Mouse (Mus musculus): Measurements from ENCODE around the gene Slc22a3.

- TF ChIP-seq CTCF (IDR thresholded peaks at IDR 0.05; ENCODE audit: borderline replicate concordance, control insufficient read depth, extremely low read depth, insufficient read depth, low read length, poor library complexity) = no peak
- no peak for TF ChIP-seq POLR2A (IDR thresholded peaks at IDR 0.05; ENCODE audit: control insufficient read depth, extremely low read depth, insufficient read depth, low read length, poor library complexity)
Observed at GRCm38 (mm10) chr17:12508376-12508775, 872 bp upstream of the Slc22a3 start.
